Mouse (Mus musculus): ENCODE measurements at regions not wholly inside any gene's neighbourhood (a gene's known extent, or its start where the extent isn't known, plus 50 kb on each side); places are given as distances from the start of the nearest gene placed in this dataset.

- Histone ChIP-seq H3K27ac (ENCODE audit: insufficient read depth, low read depth, low read length) (no peak overlapping the region), H3K4me1 (ENCODE audit: control insufficient read depth, insufficient read depth, low read length) (no peaks in the 10 kb centered on the region), H3K4me3 (ENCODE audit: insufficient read depth, low read length) (no peak overlapping the region)
- TF ChIP-seq CTCF (IDR thresholded peaks at IDR 0.05; ENCODE audit: low read depth, low read length) (no peak), POLR2A (IDR thresholded peaks at IDR 0.05; ENCODE audit: borderline replicate concordance, low read depth, low read length) (no peak)
These were observed 142.5 kb upstream of the Egfl6 start for GRCm38 (mm10) chrX:166727823-166728621.

- TF ChIP-seq POLR2A (IDR thresholded peaks at IDR 0.05; ENCODE audit: borderline replicate concordance, low read depth, low read length): no peak
- TF ChIP-seq CTCF (IDR thresholded peaks at IDR 0.05; ENCODE audit: low read depth, low read length): no peak
These were observed 140.4 kb upstream of the Egfl6 start for GRCm38 (mm10) chrX:166725761-166726503.

GRCm38 (mm10) chrX:166718075-166718474 lies 132.6 kb upstream of the Egfl6 start:
- TF ChIP-seq CTCF (IDR thresholded peaks at IDR 0.05; ENCODE audit: low read depth, low read length) (no peak), POLR2A (IDR thresholded peaks at IDR 0.05; ENCODE audit: borderline replicate concordance, low read depth, low read length) (no peak)
- Histone ChIP-seq H3K4me3 (ENCODE audit: insufficient read depth, low read length) (no peak overlapping the region), H3K4me1 (ENCODE audit: control insufficient read depth, insufficient read depth, low read length) (peaks cover 2% of the 10 kb centered on the region; the same call in 1 of the 2 replicates), H3K27ac (ENCODE audit: insufficient read depth, low read depth, low read length) (no peak overlapping the region)

More at GRCm38 (mm10) chrX:166725761-166726503, 140.4 kb upstream of the Egfl6 start:
- H3K4me3 ChIP-seq (ENCODE audit: insufficient read depth, low read length): no peak overlapping the region
- H3K27ac ChIP-seq (ENCODE audit: insufficient read depth, low read depth, low read length): no peak overlapping the region
- H3K4me1 ChIP-seq (ENCODE audit: control insufficient read depth, insufficient read depth, low read length): no peaks in the 10 kb centered on the region

- no peak overlapping the region for H3K4me3 ChIP-seq (ENCODE audit: insufficient read depth, low read length)
- H3K27ac ChIP-seq (ENCODE audit: insufficient read depth, low read depth, low read length): no peak overlapping the region
- TF ChIP-seq CTCF (IDR thresholded peaks at IDR 0.05; ENCODE audit: low read depth, low read length) (no peak), POLR2A (IDR thresholded peaks at IDR 0.05; ENCODE audit: borderline replicate concordance, low read depth, low read length) (no peak)
- H3K4me1 ChIP-seq (ENCODE audit: control insufficient read depth, insufficient read depth, low read length): 0 out of 2 replicates have a peak, but pooled peaks cover 5% of the 10 kb centered on the region
These were observed 123.8 kb upstream of the Egfl6 start for GRCm38 (mm10) chrX:166709306-166709705.

GRCm38 (mm10) chrX:166708106-166708505 lies 122.6 kb upstream of the Egfl6 start:
- H3K4me1 ChIP-seq (ENCODE audit: control insufficient read depth, insufficient read depth, low read length): 0 out of 2 replicates have a peak, but pooled peaks cover 5% of the 10 kb centered on the region

GRCm38 (mm10) chrX:166707029-166707428 lies 121.5 kb upstream of the Egfl6 start:
- TF ChIP-seq POLR2A (IDR thresholded peaks at IDR 0.05; ENCODE audit: borderline replicate concordance, low read depth, low read length) (no peak), CTCF (IDR thresholded peaks at IDR 0.05; ENCODE audit: low read depth, low read length) (no peak)
- no peak overlapping the region for H3K4me3 ChIP-seq (ENCODE audit: insufficient read depth, low read length)
- H3K27ac ChIP-seq (ENCODE audit: insufficient read depth, low read depth, low read length): no peak overlapping the region
- H3K4me1 ChIP-seq (ENCODE audit: control insufficient read depth, insufficient read depth, low read length): 0 out of 2 replicates have a peak, but pooled peaks cover 5% of the 10 kb centered on the region

More at GRCm38 (mm10) chrX:166708106-166708505, 122.6 kb upstream of the Egfl6 start:
- no peak overlapping the region for H3K27ac ChIP-seq (ENCODE audit: insufficient read depth, low read depth, low read length)
- no peak for TF ChIP-seq POLR2A (IDR thresholded peaks at IDR 0.05; ENCODE audit: borderline replicate concordance, low read depth, low read length)
- no peak for TF ChIP-seq CTCF (IDR thresholded peaks at IDR 0.05; ENCODE audit: low read depth, low read length)
- no peak overlapping the region for H3K4me3 ChIP-seq (ENCODE audit: insufficient read depth, low read length)

GRCm38 (mm10) chrX:166704311-166704710 lies 118.8 kb upstream of the Egfl6 start:
- TF ChIP-seq POLR2A (IDR thresholded peaks at IDR 0.05; ENCODE audit: borderline replicate concordance, low read depth, low read length): no peak
- no peak for TF ChIP-seq CTCF (IDR thresholded peaks at IDR 0.05; ENCODE audit: low read depth, low read length)
- Histone ChIP-seq H3K4me3 (ENCODE audit: insufficient read depth, low read length) (no peak overlapping the region), H3K27ac (ENCODE audit: insufficient read depth, low read depth, low read length) (no peak overlapping the region), H3K4me1 (ENCODE audit: control insufficient read depth, insufficient read depth, low read length) (0 out of 2 replicates have a peak, but pooled peaks cover 5% of the 10 kb centered on the region)

GRCm38 (mm10) chrX:166694219-166694618 lies 108.7 kb upstream of the Egfl6 start:
- Histone ChIP-seq H3K4me1 (ENCODE audit: control insufficient read depth, insufficient read depth, low read length) (no peaks in the 10 kb centered on the region), H3K27ac (ENCODE audit: insufficient read depth, low read depth, low read length) (no peak overlapping the region), H3K4me3 (ENCODE audit: insufficient read depth, low read length) (no peak overlapping the region)
- TF ChIP-seq CTCF (IDR thresholded peaks at IDR 0.05; ENCODE audit: low read depth, low read length) (no peak), POLR2A (IDR thresholded peaks at IDR 0.05; ENCODE audit: borderline replicate concordance, low read depth, low read length) (no peak)

- Histone ChIP-seq H3K4me3 (ENCODE audit: insufficient read depth, low read length) (no peak overlapping the region), H3K4me1 (ENCODE audit: control insufficient read depth, insufficient read depth, low read length) (no peaks in the 10 kb centered on the region), H3K27ac (ENCODE audit: insufficient read depth, low read depth, low read length) (no peak overlapping the region)
- TF ChIP-seq POLR2A (IDR thresholded peaks at IDR 0.05; ENCODE audit: borderline replicate concordance, low read depth, low read length): no peak
- no peak for TF ChIP-seq CTCF (IDR thresholded peaks at IDR 0.05; ENCODE audit: low read depth, low read length)
These were observed 103.3 kb upstream of the Egfl6 start for GRCm38 (mm10) chrX:166688779-166689178.

- Histone ChIP-seq H3K4me3 (ENCODE audit: insufficient read depth, low read length) (no peak overlapping the region), H3K4me1 (ENCODE audit: control insufficient read depth, insufficient read depth, low read length) (no peaks in the 10 kb centered on the region), H3K27ac (ENCODE audit: insufficient read depth, low read depth, low read length) (no peak overlapping the region)
- no peak for TF ChIP-seq POLR2A (IDR thresholded peaks at IDR 0.05; ENCODE audit: borderline replicate concordance, low read depth, low read length)
- TF ChIP-seq CTCF (IDR thresholded peaks at IDR 0.05; ENCODE audit: low read depth, low read length): no peak
These were observed 87.9 kb upstream of the Egfl6 start for GRCm38 (mm10) chrX:166673404-166673803.
